In genomic region chr7:3303276-3303781, GRCm38 (mm10) we compare ENCODE assay signal across 8 mouse cellular contexts. TPM values are rescaled to one million over a fixed set of nuclear protein-coding genes. Genes with fewer than 3 reads are reported as not detected.
DNase-seq lines count a peak whose midpoint lies in the region; ATAC-seq and TF ChIP-seq lines count a peak whose summit lies in the region.

No protein-coding gene starts in this region.

- H3K27me3 ChIP-seq in testis, adult 2 months (ENCODE audit: control insufficient read depth, insufficient read depth, low read length), result peaks cover 6% of the 10 kb centered on the region; the same call in 1 of the 2 replicates
- H3K27me3 ChIP-seq in lung, embryonic 16.5 days (ENCODE audit: control insufficient read depth, insufficient read depth, low read depth, low read length), result peaks cover 21% of the 10 kb centered on the region

- no peak overlapping the region for H3K9ac ChIP-seq in lung, embryonic 16.5 days (ENCODE audit: low read length)

- no peak for DNase-seq in testis, postnatal 14 days (ENCODE audit: low spot score)
- DNase-seq in cerebellum, adult 8-10 months, result peak; percentile 43
- peak; percentile 40 to 55 for DNase-seq in frontal cortex, postnatal 14 days (ENCODE audit: low spot score in 2 of 2)
- peak; percentile 75 to 79 for DNase-seq in layer of hippocampus, adult 2 months (ENCODE audit: low spot score in 2 of 2)
- DNase-seq in right cerebral cortex, adult 18-20 months, result peak; percentile 64

- H3K36me3 ChIP-seq in testis, adult 2 months (ENCODE audit: control insufficient read depth, insufficient read depth, low read length), result no peaks in the 10 kb centered on the region
- H3K36me3 ChIP-seq in lung, embryonic 16.5 days (ENCODE audit: control insufficient read depth, insufficient read depth, low read length), result peaks cover 9% of the 10 kb centered on the region

- under 1% methylated on average over 21 of the region's 29 CpGs for WGBS in lung, embryonic 16.5 days

- no peak overlapping the region for H3K27ac ChIP-seq in testis, adult 2 months (ENCODE audit: control insufficient read depth, insufficient read depth, low read depth, low read length)
- H3K27ac ChIP-seq in layer of hippocampus, adult 2 months, result peak overlapping the region; percentile 95
- no peak overlapping the region for H3K27ac ChIP-seq in lung, embryonic 16.5 days (ENCODE audit: low read length)

- H3K4me3 ChIP-seq in testis, adult 2 months (ENCODE audit: control insufficient read depth, low read depth, low read length), result peak overlapping the region; percentile 18
- peak overlapping the region; percentile 78 for H3K4me3 ChIP-seq in layer of hippocampus, adult 2 months
- H3K4me3 ChIP-seq in lung, embryonic 16.5 days (ENCODE audit: low read length), result peak overlapping the region; percentile 33

- TF ChIP-seq CTCF in testis, adult 2 months (IDR thresholded peaks at IDR 0.05; ENCODE audit: control insufficient read depth, insufficient read depth, insufficient replicate concordance, low read depth, low read length), result no peak
- TF ChIP-seq CTCF in layer of hippocampus, adult 2 months (conservative IDR thresholded peaks at IDR 0.05), result no peak; the same call in 1 of the 2 replicates

- peak overlapping the region; percentile 56 for H3K4me2 ChIP-seq in lung, embryonic 16.5 days (ENCODE audit: low read depth, low read length)

- ATAC-seq in lung, embryonic 16.5 days (ENCODE audit: low read depth), result peak; percentile 49
- no peak for ATAC-seq in monocyte, adult 5-6 weeks (replicated peaks; ENCODE audit: insufficient number of reproducible peaks, low FRiP score, low TSS enrichment, poor library complexity, severe bottlenecking)

- no peak for TF ChIP-seq POLR2A in testis, adult 2 months (IDR thresholded peaks at IDR 0.05; ENCODE audit: control insufficient read depth, low read depth, low read length)

- H3K9me3 ChIP-seq in lung, embryonic 16.5 days (ENCODE audit: control insufficient read depth, low read length), result no peaks in the 10 kb centered on the region

- H3K4me1 ChIP-seq in testis, adult 2 months (ENCODE audit: control insufficient read depth, insufficient read depth, low read length), result peaks cover 16% of the 10 kb centered on the region
- H3K4me1 ChIP-seq in lung, embryonic 16.5 days (replicated peaks; ENCODE audit: control insufficient read depth, insufficient read depth, low read length), result peaks cover 16% of the 10 kb centered on the region

RNA-seq across cellular contexts. Expression of gene Prkcg, which starts 14.3 kb away (rescaled TPM):
- 0.68 and 1.1 TPM in 2 replicates for polyA plus RNA-seq in testis, adult 2 months (2012; rRNA removed)
- 100 to 1,000 TPM; 518 to 547 TPM for total RNA-seq in layer of hippocampus, adult 2 months (2021)
- 0.24 and 0.58 TPM in 2 replicates for polyA plus RNA-seq in lung, embryonic 16.5 days (2015; fragmentation: Nextera tagmentation; extraction: Ambion mirVana)
- total RNA-seq in monocyte, adult 5-6 weeks (2017), result 1.9 to 7.0 TPM (median 3.2 TPM) in 3 replicates

RNA-seq across cellular contexts. Expression of gene Myadm, which starts 14.4 kb away (rescaled TPM):
- 20.4 and 21.6 TPM in 2 replicates for polyA plus RNA-seq in testis, adult 2 months (2012; rRNA removed)
- total RNA-seq in layer of hippocampus, adult 2 months (2021), result 10 to 100 TPM; 52.5 to 60.1 TPM
- 142 and 151 TPM in 2 replicates for polyA plus RNA-seq in lung, embryonic 16.5 days (2015; fragmentation: Nextera tagmentation; extraction: Ambion mirVana)
- 50.6 to 61.2 TPM (median 60.3 TPM) in 3 replicates for total RNA-seq in monocyte, adult 5-6 weeks (2017)

RNA-seq across cellular contexts. Expression of gene Cacng7, which starts 29.4 kb away (rescaled TPM):
- polyA plus RNA-seq in testis, adult 2 months (2012; rRNA removed), result 1.9 and 2.1 TPM in 2 replicates
- total RNA-seq in layer of hippocampus, adult 2 months (2021), result 100 to 1,000 TPM; 128 to 138 TPM
- polyA plus RNA-seq in lung, embryonic 16.5 days (2015; fragmentation: Nextera tagmentation; extraction: Ambion mirVana), result 0.24 and 0.55 TPM in 2 replicates
- not detected in 3 replicates for total RNA-seq in monocyte, adult 5-6 weeks (2017)

RNA-seq across cellular contexts. Expression of gene Nlrp12, which starts 53.8 kb away (rescaled TPM):
- 0.02 and 0.04 TPM in 2 replicates for polyA plus RNA-seq in testis, adult 2 months (2012; rRNA removed)
- not detected for total RNA-seq in layer of hippocampus, adult 2 months (2021)
- 0.03 TPM in 2 replicates for polyA plus RNA-seq in lung, embryonic 16.5 days (2015; fragmentation: Nextera tagmentation; extraction: Ambion mirVana)
- 2.6 to 2.9 TPM in 2 of 3 replicates, not detected in the other for total RNA-seq in monocyte, adult 5-6 weeks (2017)

Comparison
In these comparisons a context has a peak if more than half of its experiments do, and no peak if none do; other contexts are left out.
1. H3K4me3 ChIP-seq: peak in every context shown above with its lines; median percentile 78 in layer of hippocampus, adult 2 months; 33 in lung, embryonic 16.5 days; 18 in testis, adult 2 months.
2. RNA of gene Prkcg, which starts 14.3 kb away (total RNA-seq): 518 to 547 TPM in layer of hippocampus, adult 2 months; 1.9 to 7.0 TPM in monocyte, adult 5-6 weeks; every median in the first group is over 10 times any median in the second.
3. RNA of gene Cacng7, which starts 29.4 kb away (total RNA-seq): 128 to 138 TPM in layer of hippocampus, adult 2 months; not detected in monocyte, adult 5-6 weeks; every median in the first group is over 100 times any median in the second.